Comparison of ENCODE assay signal across 8 mouse cellular contexts in genomic region chr6:8948471-8949411, GRCm38 (mm10). TPM values are rescaled to one million over a fixed set of nuclear protein-coding genes. Genes with fewer than 3 reads are reported as not detected.
DNase-seq lines count a peak whose midpoint lies in the region; ATAC-seq and TF ChIP-seq lines count a peak whose summit lies in the region.

No protein-coding gene starts in this region.

- peak overlapping the region; percentile 21 for H3K4me2 ChIP-seq in stomach, postnatal 0 days (replicated peaks; ENCODE audit: low read depth)

- H3K9ac ChIP-seq in stomach, postnatal 0 days (ENCODE audit: low read length) = no peak overlapping the region

- H3K36me3 ChIP-seq in kidney, adult 2 months (ENCODE audit: control insufficient read depth, insufficient read depth, low read length) = no peaks in the 10 kb centered on the region
- no peaks in the 10 kb centered on the region for H3K36me3 ChIP-seq in stomach, postnatal 0 days (ENCODE audit: control insufficient read depth, insufficient read depth, low read length)

- no peak for TF ChIP-seq CTCF in kidney, adult 2 months (conservative IDR thresholded peaks at IDR 0.05; ENCODE audit: insufficient read depth, insufficient read length, low read depth, low read length)
- TF ChIP-seq CTCF in stomach, postnatal 0 days (IDR thresholded peaks at IDR 0.05; ENCODE audit: low read depth) = peak; percentile 23; the same call in 1 of the 2 replicates

- peak; percentile 33; the same call in 1 of the 2 replicates for ATAC-seq in frontal cortex, adult (ENCODE audit: low TSS enrichment)
- ATAC-seq in stomach, postnatal 0 days (ENCODE audit: low FRiP score, low TSS enrichment) = peak; percentile 68

- 1% methylated on average over 68 of the region's 68 CpGs for WGBS in kidney, adult 2 months
- under 1% methylated on average over 68 of the region's 68 CpGs for WGBS in stomach, postnatal 0 days

- H3K4me1 ChIP-seq in kidney, adult 2 months (ENCODE audit: control insufficient read depth, insufficient read depth, low read length) = peaks cover 4% of the 10 kb centered on the region; the same call in 1 of the 2 replicates
- H3K4me1 ChIP-seq in stomach, postnatal 0 days (replicated peaks; ENCODE audit: control insufficient read depth, insufficient read depth) = no peaks in the 10 kb centered on the region

- DNase-seq in frontal cortex, adult 2 months (ENCODE audit: extremely low spot score in 1 of 2, low spot score in 1 of 2) = no peak
- DNase-seq in 3134 (ENCODE audit: extremely low read depth, insufficient read length, low spot score) = peak; percentile 29
- peak; percentile 34 for DNase-seq in cerebellum, adult 9-11 months
- DNase-seq in frontal cortex, postnatal 36 days (ENCODE audit: low spot score in 2 of 2) = peak; percentile 30 to 36
- peak; percentile 34 for DNase-seq in kidney, adult 2 months
- peak; percentile 13 for DNase-seq in lung, postnatal 36 days
- peak; percentile 68 for DNase-seq in stomach, postnatal 0 days (ENCODE audit: low spot score)

- no peak overlapping the region for H3K27ac ChIP-seq in kidney, adult 2 months (ENCODE audit: insufficient read depth, low read depth, low read length)
- no peak overlapping the region for H3K27ac ChIP-seq in stomach, postnatal 0 days (replicated peaks)

- H3K9me3 ChIP-seq in stomach, postnatal 0 days (ENCODE audit: control insufficient read depth, low read length) = no peaks in the 10 kb centered on the region

- H3K27me3 ChIP-seq in kidney, adult 2 months (replicated peaks; ENCODE audit: control insufficient read depth, insufficient read depth, low read length) = peaks cover 4% of the 10 kb centered on the region
- peaks cover 19% of the 10 kb centered on the region for H3K27me3 ChIP-seq in stomach, postnatal 0 days (ENCODE audit: control insufficient read depth, insufficient read depth, low read length)

- no peak for TF ChIP-seq POLR2A in kidney, adult 2 months (IDR thresholded peaks at IDR 0.05; ENCODE audit: low read depth, low read length)

- no peak for TF ChIP-seq EP300 in stomach, postnatal 0 days (optimal IDR thresholded peaks at IDR 0.05)

- H3K4me3 ChIP-seq in kidney, adult 2 months (ENCODE audit: insufficient read depth, low read depth, low read length) = no peak overlapping the region
- peak overlapping the region; percentile 2 for H3K4me3 ChIP-seq in stomach, postnatal 0 days (ENCODE audit: low read depth, low read length)

RNA-seq across cellular contexts. Expression of gene Nxph1, which starts 0.5 kb away (rescaled TPM):
- 45.4 and 45.9 TPM in 2 replicates for polyA plus RNA-seq in frontal cortex, adult 2 months (2012; rRNA removed)
- polyA plus RNA-seq in kidney, adult 2 months (2012; rRNA removed) = 0.11 TPM in 1 of 2 replicates, not detected in the other
- polyA plus RNA-seq in stomach, postnatal 0 days (2015; fragmentation: Nextera tagmentation; extraction: Ambion mirVana) = 0.28 and 0.42 TPM in 2 replicates

Comparison
In these comparisons a context has a peak if more than half of its experiments do, and no peak if none do; other contexts are left out.
1. DNase-seq: peak in 3134 (single experiment), cerebellum, adult 9-11 months (single experiment), frontal cortex, postnatal 36 days (2 of 2), kidney, adult 2 months (single experiment), lung, postnatal 36 days (single experiment) and stomach, postnatal 0 days (single experiment); none in frontal cortex, adult 2 months (0 of 2).
2. RNA of gene Nxph1, which starts 0.5 kb away (polyA plus RNA-seq): 45.4 to 45.9 TPM in frontal cortex, adult 2 months; 0.28 to 0.42 TPM in stomach, postnatal 0 days and 0.11 TPM in kidney, adult 2 months; every median in the first group is over 10 times any median in the second.